Mouse (Mus musculus): Measurements from ENCODE around the gene Vpreb1.
A peak's percentile ranks its signal among the peaks of the same experiment; 100 is the strongest.

DNA sequence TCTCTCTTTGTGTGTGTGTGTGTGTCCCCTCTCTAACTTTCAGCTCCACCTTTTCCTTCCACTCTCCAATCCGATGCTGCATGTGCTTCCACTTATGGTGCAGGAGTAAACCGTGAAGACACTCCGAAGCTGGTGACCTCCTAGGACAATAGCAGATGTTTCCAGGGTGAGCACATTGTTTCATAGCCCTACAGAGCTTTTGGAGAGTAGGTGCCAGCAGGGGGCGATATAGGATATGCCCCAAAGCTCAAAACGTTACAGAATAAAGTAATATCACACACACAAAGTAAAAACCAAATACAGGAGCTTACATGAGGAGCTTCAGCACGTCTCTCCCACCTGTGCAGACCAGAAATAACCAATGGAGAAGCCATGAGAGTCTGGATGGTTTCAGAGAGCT, 15.8 kb downstream of the Vpreb1 start:
- TF ChIP-seq POLR2A (IDR thresholded peaks at IDR 0.05; ENCODE audit: borderline replicate concordance, control insufficient read depth, low read depth, low read length) (no peak), CTCF (IDR thresholded peaks at IDR 0.05; ENCODE audit: control insufficient read depth, insufficient read depth, low read length) (peak; percentile 35)
